Mouse (Mus musculus) C2C12 (cell line): ENCODE data around the gene Cmtm3.

Experiments
- CTCF ChIP-seq: IDR thresholded peaks from one replicate; pipeline ENCODE4 v1.5.1; 2011; ENCODE audit not compliant: control insufficient read depth, insufficient read depth, insufficient read length
- FOSL1 ChIP-seq: IDR thresholded peaks from one replicate; pipeline ENCODE4 v1.8.0; 2011; ENCODE audit warnings: mild to moderate bottlenecking, low read length; ENCODE audit not compliant: poor library complexity, insufficient read depth, severe bottlenecking
- MAX ChIP-seq: IDR thresholded peaks from one replicate; pipeline ENCODE4 v1.6.1; 2011; ENCODE audit warnings: mild to moderate bottlenecking, control low read depth
- MYOG ChIP-seq: IDR thresholded peaks from one replicate; pipeline ENCODE4 v1.6.1; 2011; ENCODE audit not compliant: control insufficient read depth, insufficient read length; ENCODE audit errors: extremely low read depth
- USF1 ChIP-seq: IDR thresholded peaks from one replicate; pipeline ENCODE4 v1.6.1; 2011; ENCODE audit warnings: low read depth, mild to moderate bottlenecking, control low read depth, moderate library complexity

GRCm38 (mm10) chr8:104393767-104394166, 54.6 kb downstream of the Cmtm3 start:
- no peak for TF ChIP-seq CTCF
- no peak for TF ChIP-seq USF1
- TF ChIP-seq MAX, result no peak
- no peak for TF ChIP-seq MYOG
- no peak for TF ChIP-seq FOSL1
